Mouse (Mus musculus): Measurements from ENCODE around the gene Anapc7. TPM values are rescaled to one million over a fixed set of nuclear protein-coding genes. Genes with fewer than 3 reads are reported as not detected.

Anapc7 gene
- polyA plus RNA-seq, 1 experiment from 2014 or later, result 39.4 TPM

DNA sequence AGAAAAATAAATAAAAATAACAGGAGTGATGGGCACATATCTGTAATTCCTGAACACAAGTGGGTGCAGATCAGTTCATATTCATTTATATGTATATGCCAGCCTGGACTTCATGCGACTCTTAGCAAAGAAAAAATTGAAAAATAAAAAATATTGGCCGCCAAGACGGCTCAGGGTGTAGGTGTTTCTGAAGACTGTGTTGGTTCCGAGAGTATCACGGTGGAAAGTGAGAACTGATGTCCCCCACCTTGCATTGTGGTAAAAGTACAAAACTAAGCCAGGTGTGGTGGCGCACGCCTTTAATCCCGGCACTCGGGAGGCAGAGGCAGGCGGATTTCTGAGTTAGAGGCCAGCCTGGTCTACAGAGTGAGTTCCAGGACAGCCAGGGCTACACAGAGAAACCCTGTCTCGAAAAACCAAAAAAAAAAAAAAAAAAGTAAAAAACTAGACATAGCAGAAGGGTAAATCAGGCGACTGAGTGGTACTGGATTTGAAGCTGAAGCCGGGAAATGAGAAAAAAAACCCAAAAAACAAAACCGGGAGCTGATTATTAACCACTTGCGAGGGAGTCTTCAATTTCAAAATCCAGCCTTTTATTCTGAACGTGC lies 30.2 kb upstream of the Anapc7 start:
- Histone ChIP-seq H3K9ac (ENCODE audit: low read length) (no peak overlapping the region; the same call in 1 of the 2 replicates), H3K27me3 (ENCODE audit: control insufficient read depth, insufficient read depth, low read length) (no peaks in the 10 kb centered on the region), H3K9me3 (replicated peaks; ENCODE audit: control insufficient read depth, low read length) (no peaks in the 10 kb centered on the region), H3K27ac (ENCODE audit: low read length) (no peak overlapping the region), H3K4me1 (ENCODE audit: control insufficient read depth, insufficient read depth, low read length) (peaks cover 9% of the 10 kb centered on the region), H3K4me3 (ENCODE audit: low read length) (peak overlapping the region; percentile 75), H3K36me3 (ENCODE audit: control insufficient read depth, insufficient read depth) (no peaks in the 10 kb centered on the region), H3K4me2 (ENCODE audit: low read depth, low read length) (peak overlapping the region; percentile 48; the same call in 1 of the 2 replicates)
- WGBS, result 48% methylated on average over 15 of the region's 16 CpGs
- ATAC-seq (replicated peaks; ENCODE audit: extremely low read depth, insufficient read depth, low FRiP score), result no peak

DNA sequence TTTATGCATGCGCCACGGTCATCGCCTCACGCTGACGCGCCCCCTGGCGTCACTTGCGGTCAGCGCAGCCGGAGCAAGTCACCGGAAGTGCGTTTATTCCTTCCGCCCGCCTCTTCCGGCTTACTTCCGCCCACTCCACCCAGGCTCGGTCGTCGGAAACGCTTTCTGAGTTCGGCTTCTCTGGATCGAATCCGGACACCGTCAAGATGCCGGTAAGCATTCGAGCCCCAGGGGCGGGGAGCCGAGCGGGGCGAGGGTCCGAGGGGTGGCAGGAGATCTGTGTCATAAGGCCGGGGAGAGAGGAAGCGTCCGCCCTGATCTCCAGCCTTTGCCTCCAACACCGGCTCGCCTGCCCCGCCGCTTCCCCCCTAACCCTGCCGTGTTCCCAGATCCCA lies 29.7 kb upstream of the Anapc7 start, which contains the start of gene Arpc3:
Gene Arpc3 (plus strand): TSS at position 93 of the 395 bp plus-strand sequence.
- H3K4me1 ChIP-seq (ENCODE audit: control insufficient read depth, insufficient read depth, low read length), result peaks cover 9% of the 10 kb centered on the region
- under 1% methylated on average over 38 of the region's 39 CpGs for WGBS
- H3K9me3 ChIP-seq (replicated peaks; ENCODE audit: control insufficient read depth, low read length), result no peaks in the 10 kb centered on the region
- H3K9ac ChIP-seq (ENCODE audit: low read length), result peak within 1 kb of the TSS; percentile 82
- peak within 1 kb of the TSS; percentile 92 for H3K4me2 ChIP-seq (ENCODE audit: low read depth, low read length)
- H3K36me3 ChIP-seq (ENCODE audit: control insufficient read depth, insufficient read depth), result no peaks in the 10 kb centered on the region; the same call in 1 of the 2 replicates
- peak within 1 kb of the TSS; percentile 75 for H3K4me3 ChIP-seq (ENCODE audit: low read length)
- H3K27ac ChIP-seq (ENCODE audit: low read length), result peak within 1 kb of the TSS; percentile 65
- no peaks in the 10 kb centered on the region for H3K27me3 ChIP-seq (ENCODE audit: control insufficient read depth, insufficient read depth, low read length)
- ATAC-seq (replicated peaks; ENCODE audit: extremely low read depth, insufficient read depth, low FRiP score), result peak; percentile 82

- Histone ChIP-seq H3K9ac (ENCODE audit: low read length) (peak overlapping the region; percentile 82), H3K27ac (ENCODE audit: low read length) (peak overlapping the region; percentile 65), H3K4me3 (ENCODE audit: low read length) (peak overlapping the region; percentile 75), H3K4me2 (ENCODE audit: low read depth, low read length) (peak overlapping the region; percentile 92), H3K36me3 (ENCODE audit: control insufficient read depth, insufficient read depth) (peaks cover 6% of the 10 kb centered on the region), H3K9me3 (replicated peaks; ENCODE audit: control insufficient read depth, low read length) (no peaks in the 10 kb centered on the region), H3K4me1 (ENCODE audit: control insufficient read depth, insufficient read depth, low read length) (peaks cover 9% of the 10 kb centered on the region), H3K27me3 (ENCODE audit: control insufficient read depth, insufficient read depth, low read length) (no peaks in the 10 kb centered on the region)
- 9% methylated on average over 19 of the region's 19 CpGs for WGBS
- ATAC-seq (replicated peaks; ENCODE audit: extremely low read depth, insufficient read depth, low FRiP score), result peak; percentile 45; the same call in 1 of the 2 replicates
Measured at GRCm38 (mm10) chr5:122392227-122393004, 29.1 kb upstream of the Anapc7 start.

- Histone ChIP-seq H3K4me3 (ENCODE audit: low read length) (no peak overlapping the region), H3K9me3 (replicated peaks; ENCODE audit: control insufficient read depth, low read length) (no peaks in the 10 kb centered on the region), H3K36me3 (ENCODE audit: control insufficient read depth, insufficient read depth) (peaks cover 8% of the 10 kb centered on the region), H3K4me2 (ENCODE audit: low read depth, low read length) (no peak overlapping the region), H3K9ac (ENCODE audit: low read length) (no peak overlapping the region), H3K27me3 (ENCODE audit: control insufficient read depth, insufficient read depth, low read length) (no peaks in the 10 kb centered on the region), H3K4me1 (ENCODE audit: control insufficient read depth, insufficient read depth, low read length) (peaks cover 15% of the 10 kb centered on the region), H3K27ac (ENCODE audit: low read length) (no peak overlapping the region)
- WGBS, result 64% methylated on average over 2 of the region's 2 CpGs
- ATAC-seq (replicated peaks; ENCODE audit: extremely low read depth, insufficient read depth, low FRiP score), result no peak
Measured at GRCm38 (mm10) chr5:122393887-122394286, 27.6 kb upstream of the Anapc7 start.

GRCm38 (mm10) chr5:122396791-122397190 lies 24.7 kb upstream of the Anapc7 start:
- WGBS, result 60% methylated on average over 10 of the region's 10 CpGs
- Histone ChIP-seq H3K4me3 (ENCODE audit: low read length) (peak overlapping the region; percentile 19; the same call in 1 of the 2 replicates), H3K27ac (ENCODE audit: low read length) (peak overlapping the region; percentile 78), H3K4me1 (ENCODE audit: control insufficient read depth, insufficient read depth, low read length) (peaks cover 37% of the 10 kb centered on the region), H3K27me3 (ENCODE audit: control insufficient read depth, insufficient read depth, low read length) (no peaks in the 10 kb centered on the region), H3K9me3 (replicated peaks; ENCODE audit: control insufficient read depth, low read length) (no peaks in the 10 kb centered on the region), H3K4me2 (ENCODE audit: low read depth, low read length) (peak overlapping the region; percentile 26; the same call in 1 of the 2 replicates), H3K9ac (ENCODE audit: low read length) (no peak overlapping the region), H3K36me3 (ENCODE audit: control insufficient read depth, insufficient read depth) (peaks cover 8% of the 10 kb centered on the region)
- ATAC-seq (replicated peaks; ENCODE audit: extremely low read depth, insufficient read depth, low FRiP score), result peak; percentile 16; the same call in 1 of the 2 replicates

GRCm38 (mm10) chr5:122397495-122397894 lies 24.0 kb upstream of the Anapc7 start:
- ATAC-seq (replicated peaks; ENCODE audit: extremely low read depth, insufficient read depth, low FRiP score), result no peak
- Histone ChIP-seq H3K4me2 (ENCODE audit: low read depth, low read length) (no peak overlapping the region), H3K27me3 (ENCODE audit: control insufficient read depth, insufficient read depth, low read length) (no peaks in the 10 kb centered on the region), H3K9ac (ENCODE audit: low read length) (no peak overlapping the region), H3K27ac (ENCODE audit: low read length) (peak overlapping the region; percentile 41), H3K4me3 (ENCODE audit: low read length) (no peak overlapping the region), H3K9me3 (replicated peaks; ENCODE audit: control insufficient read depth, low read length) (no peaks in the 10 kb centered on the region), H3K36me3 (ENCODE audit: control insufficient read depth, insufficient read depth) (peaks cover 13% of the 10 kb centered on the region), H3K4me1 (ENCODE audit: control insufficient read depth, insufficient read depth, low read length) (peaks cover 41% of the 10 kb centered on the region)
- 87% methylated on average over 8 of the region's 8 CpGs for WGBS

- no peaks in the 10 kb centered on the region for H3K27me3 ChIP-seq (ENCODE audit: control insufficient read depth, insufficient read depth, low read length)
- WGBS, result 88% methylated on average over 8 of the region's 8 CpGs
- no peak overlapping the region for H3K4me2 ChIP-seq (ENCODE audit: low read depth, low read length)
- H3K9ac ChIP-seq (ENCODE audit: low read length), result no peak overlapping the region
- no peak overlapping the region; the same call in 1 of the 2 replicates for H3K27ac ChIP-seq (ENCODE audit: low read length)
- H3K9me3 ChIP-seq (replicated peaks; ENCODE audit: control insufficient read depth, low read length), result no peaks in the 10 kb centered on the region
- H3K36me3 ChIP-seq (ENCODE audit: control insufficient read depth, insufficient read depth), result peaks cover 27% of the 10 kb centered on the region
- no peak overlapping the region for H3K4me3 ChIP-seq (ENCODE audit: low read length)
- ATAC-seq (replicated peaks; ENCODE audit: extremely low read depth, insufficient read depth, low FRiP score), result no peak
- peaks cover 35% of the 10 kb centered on the region for H3K4me1 ChIP-seq (ENCODE audit: control insufficient read depth, insufficient read depth, low read length)
Measured at GRCm38 (mm10) chr5:122399871-122400270, 21.6 kb upstream of the Anapc7 start.

- H3K4me3 ChIP-seq (ENCODE audit: low read length), result no peak overlapping the region
- H3K27ac ChIP-seq (ENCODE audit: low read length), result peak overlapping the region; percentile 68
- 49% methylated on average over 18 of the region's 18 CpGs for WGBS
- peaks cover 36% of the 10 kb centered on the region for H3K36me3 ChIP-seq (ENCODE audit: control insufficient read depth, insufficient read depth)
- peaks cover 35% of the 10 kb centered on the region for H3K4me1 ChIP-seq (ENCODE audit: control insufficient read depth, insufficient read depth, low read length)
- ATAC-seq (replicated peaks; ENCODE audit: extremely low read depth, insufficient read depth, low FRiP score), result 0 out of 2 replicates have a peak, but pooled peaks have one; percentile 46
- no peaks in the 10 kb centered on the region for H3K9me3 ChIP-seq (replicated peaks; ENCODE audit: control insufficient read depth, low read length)
- no peak overlapping the region; the same call in 1 of the 2 replicates for H3K9ac ChIP-seq (ENCODE audit: low read length)
- H3K27me3 ChIP-seq (ENCODE audit: control insufficient read depth, insufficient read depth, low read length), result no peaks in the 10 kb centered on the region
- H3K4me2 ChIP-seq (ENCODE audit: low read depth, low read length), result no peak overlapping the region
Measured at GRCm38 (mm10) chr5:122400628-122401302, 20.7 kb upstream of the Anapc7 start.

All from heart, embryonic 16.5 days (tissue).